Mouse (Mus musculus) bone marrow macrophage, adult 2 months (primary cell): Measurements from ENCODE around the gene Rnf7. TPM values are rescaled to one million over a fixed set of nuclear protein-coding genes. Genes with fewer than 3 reads are reported as not detected.
A peak's percentile ranks its signal among the peaks of the same experiment; 100 is the strongest.
"Not testable (repeated sequence)": the region's sequence is repeated elsewhere in the genome, so short reads cannot be mapped to it uniquely, and the experiment has no call there.

Source experiments
- H3K27ac ChIP-seq: 2 replicates; pipeline ENCODE4 v1.5.1; 2012; ENCODE audit warnings: low read depth, low read length; ENCODE audit not compliant: insufficient read depth
- H3K4me1 ChIP-seq: 2 replicates; pipeline ENCODE4 v1.6.1; 2012; ENCODE audit warnings: low read length; ENCODE audit not compliant: control insufficient read depth, insufficient read depth
- H3K4me3 ChIP-seq: 2 replicates; pipeline ENCODE4 v1.5.1; 2012; ENCODE audit warnings: mild to moderate bottlenecking, low read length, moderate library complexity; ENCODE audit not compliant: insufficient read depth
- CTCF ChIP-seq: IDR thresholded peaks from 2 replicates; pipeline ENCODE4 v1.5.1; 2012; ENCODE audit warnings: low read depth, mild to moderate bottlenecking, low read length, moderate library complexity
- POLR2A ChIP-seq: IDR thresholded peaks from 2 replicates; pipeline ENCODE4 v1.6.1; 2012; ENCODE audit warnings: mild to moderate bottlenecking, low read depth, low read length, borderline replicate concordance
- polyA plus RNA-seq: library from polyadenylated mRNA; stranded (reverse); fragments of >200 nt; gene quantifications from 2 replicates; pipeline ENCODE4 v1.2.4, GENCODE M21; 2012; ENCODE audit not compliant: missing spikeins, insufficient read depth, insufficient read length

Gene Rnf7
- polyA plus RNA-seq, 1 experiment = 96.4 TPM

DNA sequence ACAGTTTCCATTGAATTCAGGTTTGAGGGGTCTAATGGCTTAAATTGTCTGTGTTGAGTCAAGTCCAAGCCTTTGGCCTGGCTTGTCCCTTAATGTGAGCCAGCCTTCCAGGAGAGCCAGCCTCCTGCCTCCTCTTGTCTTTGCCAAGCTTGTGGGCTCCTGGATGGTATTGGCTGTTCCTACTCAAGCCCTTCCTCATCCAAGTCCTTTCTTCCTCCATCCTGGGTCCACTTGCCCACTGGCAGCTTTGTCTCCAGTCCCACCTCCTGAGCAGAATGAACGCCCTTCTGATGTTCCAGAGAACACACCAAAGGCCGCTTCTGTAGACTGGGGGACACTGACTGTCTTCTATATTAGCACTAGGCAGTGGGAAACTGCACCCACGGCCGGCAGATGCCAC lies 26.7 kb upstream of the Rnf7 start:
- Histone ChIP-seq H3K4me3 (no peak overlapping the region), H3K27ac (no peak overlapping the region), H3K4me1 (0 out of 2 replicates have a peak, but pooled peaks cover 2% of the 10 kb centered on the region)
- TF ChIP-seq POLR2A = no peak

DNA sequence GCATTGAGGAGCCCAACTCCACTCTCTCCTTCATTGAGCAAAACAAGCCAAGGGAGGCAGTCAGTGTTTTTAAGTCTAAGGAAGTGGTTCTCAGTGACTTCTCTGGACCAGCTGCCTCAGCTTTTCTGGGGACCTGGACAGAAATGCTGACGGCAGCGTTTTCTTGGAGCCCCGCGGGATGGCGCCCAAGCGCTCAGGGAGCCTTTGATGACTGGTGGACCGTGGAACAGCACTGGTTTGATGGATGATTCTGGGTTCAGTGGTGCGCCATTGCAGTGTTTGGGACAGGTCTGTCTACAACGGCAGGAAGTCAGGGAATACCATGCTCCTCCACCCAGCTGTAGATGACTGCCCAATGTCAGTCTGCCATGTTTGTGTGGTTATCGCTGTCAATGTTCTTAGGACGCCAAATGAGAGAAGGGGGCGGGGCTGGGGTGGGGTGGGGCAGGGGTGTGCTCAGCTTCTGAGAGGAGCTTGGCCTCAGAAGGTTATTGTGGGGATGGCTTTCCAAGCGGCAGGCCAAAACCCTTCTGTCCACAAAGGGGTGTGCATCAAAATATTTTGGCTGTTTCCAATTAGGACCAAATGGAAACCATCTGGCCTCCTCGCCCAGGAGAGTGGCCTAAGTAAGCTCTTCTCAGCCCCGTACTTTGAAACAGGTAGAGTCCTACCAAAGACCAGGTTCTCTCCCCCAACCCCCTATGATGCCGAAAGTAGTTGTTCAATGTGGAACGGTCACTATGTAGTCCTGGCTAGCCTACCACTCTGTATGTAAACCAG lies 25.8 kb upstream of the Rnf7 start:
- Histone ChIP-seq H3K27ac (no peak overlapping the region), H3K4me3 (no peak overlapping the region), H3K4me1 (0 out of 2 replicates have a peak, but pooled peaks cover 2% of the 10 kb centered on the region)
- TF ChIP-seq POLR2A (no peak), CTCF (no peak)

DNA sequence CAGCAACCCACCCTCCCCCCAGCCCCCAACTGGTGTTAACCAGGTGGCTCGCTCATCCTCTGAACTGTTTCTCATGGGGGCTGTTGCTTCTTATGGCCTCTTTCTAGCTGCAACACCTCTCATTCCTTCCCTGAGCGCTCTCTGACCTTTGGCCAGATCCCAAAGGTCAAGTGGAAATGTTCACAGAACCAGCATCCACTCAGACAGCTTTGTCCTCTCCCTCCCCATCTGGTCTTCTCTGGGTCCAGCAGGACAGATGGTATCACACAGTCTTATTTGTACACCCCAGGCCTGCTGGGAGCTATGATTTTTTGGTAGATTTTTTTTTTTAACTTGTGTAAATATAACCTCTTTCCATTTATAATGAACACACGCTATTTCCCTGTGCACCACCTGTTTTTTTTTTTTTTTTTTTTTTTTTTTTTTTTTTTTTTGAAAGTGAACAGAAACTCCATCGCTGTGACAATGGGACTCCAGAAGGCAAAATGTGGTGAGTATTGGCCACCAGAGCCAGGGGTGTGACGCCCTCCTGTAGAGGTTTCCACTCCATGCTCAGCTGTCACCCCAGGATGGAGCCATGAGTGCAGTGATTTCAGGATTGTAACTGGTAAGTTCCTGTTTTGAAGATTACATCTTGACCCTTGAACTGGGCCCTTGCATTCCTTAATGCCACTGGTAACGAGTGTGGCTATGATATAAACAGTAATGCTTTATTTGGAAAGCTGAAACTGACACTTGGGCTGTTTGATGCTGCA lies 24.6 kb upstream of the Rnf7 start:
- Histone ChIP-seq H3K4me1 (0 out of 2 replicates have a peak, but pooled peaks cover 2% of the 10 kb centered on the region), H3K27ac (no peak overlapping the region), H3K4me3 (no peak overlapping the region)
- TF ChIP-seq CTCF = no peak
- no peak for TF ChIP-seq POLR2A

DNA sequence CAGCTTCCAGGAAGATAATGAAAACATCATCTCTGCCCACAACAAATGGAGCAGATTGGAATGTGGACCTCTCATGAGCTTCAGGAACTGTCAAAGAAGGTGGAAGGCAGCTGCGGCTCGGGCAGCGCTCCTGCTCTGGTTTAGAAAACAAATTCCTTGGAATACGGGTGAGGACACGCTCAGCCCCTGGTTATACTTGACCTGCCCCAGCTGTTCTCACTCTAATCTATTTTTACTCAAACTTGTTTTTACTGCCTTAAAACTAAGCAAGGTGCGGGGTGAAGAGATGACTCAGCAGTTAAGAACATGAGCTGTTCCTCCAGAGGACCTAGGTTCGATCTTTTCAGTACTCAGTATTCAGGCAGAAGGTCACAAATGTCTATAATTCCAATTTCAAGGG lies 22.7 kb upstream of the Rnf7 start:
- Histone ChIP-seq H3K4me3 (no peak overlapping the region), H3K27ac (no peak overlapping the region), H3K4me1 (0 out of 2 replicates have a peak, but pooled peaks cover 2% of the 10 kb centered on the region)
- TF ChIP-seq POLR2A (no peak), CTCF (no peak)

DNA sequence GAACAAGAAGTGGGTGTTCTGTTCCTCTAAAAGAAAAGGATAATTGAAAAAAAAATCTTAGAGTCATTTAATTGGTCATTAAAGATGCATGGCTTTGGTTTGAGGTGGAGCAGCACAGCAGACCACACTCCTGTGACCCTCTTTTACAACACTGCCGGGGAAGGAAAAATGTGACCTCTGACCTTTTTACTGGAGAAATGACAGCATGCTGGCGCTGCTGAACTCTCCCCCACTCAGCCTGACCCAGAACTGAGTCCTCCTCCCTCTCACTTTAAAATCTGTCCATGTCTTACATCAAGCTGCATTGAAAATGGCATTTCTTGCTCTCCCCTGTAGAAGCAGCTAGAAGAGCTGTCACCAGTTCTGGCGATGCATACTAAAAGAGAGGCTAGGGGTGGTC lies 14.7 kb upstream of the Rnf7 start:
- H3K4me1 ChIP-seq = no peaks in the 10 kb centered on the region
- no peak overlapping the region for H3K4me3 ChIP-seq
- no peak for TF ChIP-seq POLR2A
- TF ChIP-seq CTCF = no peak
- H3K27ac ChIP-seq = no peak overlapping the region

DNA sequence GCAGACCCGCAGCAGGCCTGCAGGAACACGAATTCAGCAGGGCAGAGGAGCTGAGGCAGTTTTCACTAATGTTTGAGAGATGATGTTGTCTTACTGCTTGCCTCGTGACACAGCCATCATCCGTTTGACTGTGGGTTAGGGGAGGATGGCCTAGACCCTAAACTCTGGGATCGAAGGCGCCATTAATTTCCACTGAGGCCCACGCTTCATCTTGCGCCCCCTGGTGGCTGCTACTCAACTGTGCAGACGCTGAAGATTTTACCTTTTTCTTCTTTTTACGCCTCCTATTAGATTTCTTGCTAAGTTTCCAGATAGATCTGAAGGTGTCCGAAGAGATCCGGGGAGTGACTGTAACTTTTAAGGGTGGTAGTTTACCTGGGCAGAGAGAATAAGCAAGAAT lies 13.3 kb upstream of the Rnf7 start:
- TF ChIP-seq POLR2A = no peak
- TF ChIP-seq CTCF = peak; percentile 90
- no peak overlapping the region for H3K4me3 ChIP-seq
- H3K27ac ChIP-seq = no peak overlapping the region
- H3K4me1 ChIP-seq = peaks cover 2% of the 10 kb centered on the region; the same call in 1 of the 2 replicates

DNA sequence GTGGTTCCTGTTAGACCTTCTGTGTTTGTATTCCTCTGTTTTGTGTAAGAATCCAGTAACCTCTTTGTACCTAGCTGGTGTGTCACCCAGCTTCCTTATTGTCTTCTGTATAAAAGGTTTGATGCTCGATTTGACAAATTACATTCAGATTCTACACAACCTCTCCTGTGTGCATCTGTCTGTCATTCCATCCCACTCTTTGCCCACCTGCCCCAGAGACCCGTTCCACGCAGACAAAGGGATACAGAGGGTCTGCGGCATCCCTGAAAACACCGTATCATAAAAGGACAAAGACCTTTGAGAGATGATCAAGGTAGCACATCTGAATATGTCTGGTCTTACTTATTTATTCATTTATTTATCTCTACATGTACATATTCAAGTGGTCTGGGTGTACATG lies 9.4 kb upstream of the Rnf7 start:
- peaks cover 14% of the 10 kb centered on the region for H3K4me1 ChIP-seq
- H3K4me3 ChIP-seq, H3K27ac ChIP-seq: not testable (repeated sequence)

DNA sequence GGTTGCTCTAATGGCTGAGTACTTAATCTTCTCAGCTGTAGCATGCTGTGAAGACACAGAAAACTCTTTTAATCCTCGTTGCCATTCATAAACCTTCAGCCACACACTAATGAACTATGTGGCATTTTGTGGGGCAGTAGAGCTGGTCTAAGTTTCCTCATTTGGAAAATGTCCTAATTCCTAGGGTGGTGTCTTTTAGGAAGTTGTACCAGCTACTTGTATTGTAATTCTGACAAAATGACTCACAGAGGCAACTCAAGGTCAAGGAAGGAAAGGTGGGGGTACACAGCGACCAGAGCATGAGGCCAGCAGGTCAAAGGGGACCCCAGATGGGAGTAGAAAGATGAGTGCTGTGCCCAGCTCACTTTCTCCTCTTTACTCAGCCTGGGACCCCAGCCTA lies 5.2 kb upstream of the Rnf7 start:
- no peak for TF ChIP-seq POLR2A
- no peak for TF ChIP-seq CTCF
- no peak overlapping the region for H3K4me3 ChIP-seq
- peaks cover 15% of the 10 kb centered on the region for H3K4me1 ChIP-seq
- H3K27ac ChIP-seq = no peak overlapping the region; the same call in 1 of the 2 replicates

DNA sequence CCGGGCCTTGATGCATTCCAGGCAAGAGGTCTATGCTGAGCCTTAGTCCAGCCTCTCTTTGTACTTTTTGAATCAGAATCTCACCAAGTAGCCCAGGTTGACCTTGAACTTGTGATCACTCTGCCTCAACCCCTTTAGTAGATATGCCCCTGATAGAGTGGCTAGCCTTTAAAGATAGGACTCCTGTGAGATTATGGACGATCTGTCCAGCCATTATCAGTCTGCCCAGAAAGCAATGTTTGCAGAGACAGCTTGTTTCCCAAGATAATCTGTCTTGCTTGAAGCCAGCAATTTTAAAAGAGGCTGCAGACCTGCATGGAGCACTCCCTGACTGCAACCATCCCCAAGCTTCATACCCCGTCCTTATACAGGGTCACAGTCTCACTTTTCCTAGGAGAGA lies 4.6 kb upstream of the Rnf7 start:
- Histone ChIP-seq H3K4me1 (peaks cover 15% of the 10 kb centered on the region), H3K27ac (no peak overlapping the region), H3K4me3 (no peak overlapping the region)
- TF ChIP-seq CTCF (no peak), POLR2A (no peak)

DNA sequence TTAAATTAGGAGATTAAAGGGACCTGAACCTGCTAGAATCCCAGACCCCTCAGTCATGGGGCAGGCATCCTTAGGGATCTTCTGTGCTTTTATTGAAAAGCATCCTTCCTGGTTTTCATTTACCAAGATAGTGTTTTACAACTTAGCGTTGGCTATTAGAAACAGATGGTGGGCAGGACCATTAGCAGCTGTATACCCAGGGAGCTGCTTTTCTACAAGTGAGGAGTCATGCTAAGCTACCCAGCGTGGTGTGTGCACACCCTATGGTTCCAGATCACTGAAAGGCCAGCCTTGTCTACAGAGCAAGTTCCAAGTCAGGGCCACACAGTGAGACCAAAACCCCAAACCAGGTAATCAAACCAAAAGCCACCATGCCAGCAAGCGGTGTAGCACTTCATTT lies 6.1 kb downstream of the Rnf7 start:
- no peak for TF ChIP-seq POLR2A
- no peak for TF ChIP-seq CTCF
- peaks cover 21% of the 10 kb centered on the region for H3K4me1 ChIP-seq
- H3K4me3 ChIP-seq = no peak overlapping the region
- no peak overlapping the region for H3K27ac ChIP-seq

DNA sequence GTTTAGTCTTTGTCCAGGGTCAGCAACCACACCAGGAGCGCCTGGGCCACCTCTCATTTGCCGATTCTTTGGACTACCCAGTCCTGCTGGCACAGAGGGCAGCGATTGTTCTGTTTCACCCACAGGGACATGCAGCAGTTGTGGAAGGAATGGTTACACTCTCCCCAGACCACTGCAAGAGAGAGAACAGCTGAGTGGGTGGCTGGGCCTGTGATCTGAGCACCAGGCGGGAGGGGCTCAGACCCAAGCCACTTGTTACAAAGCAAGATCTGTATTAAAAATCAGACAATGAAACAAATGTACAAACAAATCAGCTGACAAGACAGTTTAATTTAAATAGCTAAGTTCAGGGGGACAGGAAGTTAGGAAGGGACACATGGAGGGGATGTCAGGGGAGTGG lies 6.8 kb downstream of the Rnf7 start:
- not testable (repeated sequence) for H3K27ac ChIP-seq, H3K4me3 ChIP-seq
- peaks cover 18% of the 10 kb centered on the region for H3K4me1 ChIP-seq
